Mouse (Mus musculus) liver, postnatal 0 days (tissue): ENCODE results near the gene Serpina12.

Experiments
- CTCF ChIP-seq: sonication (generic); IDR thresholded peaks from 2 replicates; pipeline ENCODE4 v1.5.1; 2016; ENCODE audit warnings: antibody characterized with exemption, low read depth
- EP300 ChIP-seq: IDR thresholded peaks from 2 replicates; pipeline ENCODE4 v1.6.1; 2016; ENCODE audit warnings: antibody characterized with exemption, low read depth, mild to moderate bottlenecking

GRCm38 (mm10) chr12:104042753-104043152 lies 1.5 kb downstream of the Serpina12 start:
- no peak for TF ChIP-seq EP300
- no peak for TF ChIP-seq CTCF
